Mouse (Mus musculus): ENCODE measurements at regions not wholly inside any gene's neighbourhood (a gene's known extent, or its start where the extent isn't known, plus 50 kb on each side); places are given as distances from the start of the nearest gene placed in this dataset.

DNA sequence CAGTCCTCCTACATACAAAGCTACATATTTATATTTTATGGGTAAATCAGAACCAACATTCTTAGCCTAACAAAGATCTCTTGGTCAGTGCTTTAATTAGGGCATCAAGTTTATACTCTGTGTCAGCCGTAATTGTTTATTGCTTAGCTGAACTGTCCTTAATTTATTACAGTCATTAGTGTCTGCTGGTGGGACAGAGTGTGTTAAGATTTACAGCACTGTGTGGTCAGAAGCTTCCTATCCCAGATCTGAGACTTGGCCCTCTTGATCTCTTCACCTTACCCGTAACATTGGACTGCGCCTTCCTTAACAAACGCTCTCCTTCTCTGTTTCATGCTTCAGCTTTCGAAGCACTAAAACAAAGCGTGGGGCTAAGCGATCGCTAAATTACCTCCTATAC, 75.9 kb downstream of the Ccdc54 start:
- no peak overlapping the region for H3K9ac ChIP-seq (ENCODE audit: low read depth, low read length)
- 24% methylated on average over 8 of the region's 8 CpGs for WGBS
- ATAC-seq (ENCODE audit: low FRiP score, low TSS enrichment), result peak; percentile 78; the same call in 1 of the 2 replicates
- H3K27me3 ChIP-seq (ENCODE audit: control insufficient read depth, insufficient read depth, low read length), result no peaks in the 10 kb centered on the region
- H3K4me3 ChIP-seq (ENCODE audit: low read length), result no peak overlapping the region
- H3K27ac ChIP-seq (ENCODE audit: low read depth, low read length), result no peak overlapping the region
- H3K9me3 ChIP-seq (ENCODE audit: control insufficient read depth, low read length), result no peaks in the 10 kb centered on the region
- no peaks in the 10 kb centered on the region for H3K36me3 ChIP-seq (ENCODE audit: control insufficient read depth, insufficient read depth, low read length)
- peaks cover 8% of the 10 kb centered on the region; the same call in 1 of the 2 replicates for H3K4me1 ChIP-seq (ENCODE audit: control insufficient read depth, insufficient read depth, low read length)
- H3K4me2 ChIP-seq (replicated peaks; ENCODE audit: low read depth, low read length), result no peak overlapping the region

DNA sequence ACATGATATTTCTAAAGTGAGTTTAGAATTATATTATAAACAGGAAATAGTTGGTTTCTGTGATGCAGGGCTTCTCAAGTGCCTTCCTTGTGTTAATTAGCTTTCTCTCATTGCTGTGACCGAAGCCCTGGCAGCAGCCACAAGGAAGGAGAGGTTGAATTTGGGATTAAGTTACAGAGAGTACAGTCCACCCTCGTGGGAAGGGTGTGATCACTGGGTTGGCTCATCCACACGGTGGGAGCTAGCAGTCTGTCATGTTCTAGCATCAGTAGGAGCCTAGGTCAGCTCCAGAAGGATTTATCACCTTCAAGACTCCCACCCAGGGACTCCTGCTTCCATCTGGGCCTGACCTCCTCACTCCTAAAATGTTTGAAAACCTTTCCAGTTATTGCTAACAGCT, 78.9 kb downstream of the Ccdc54 start:
- no peak overlapping the region for H3K9ac ChIP-seq (ENCODE audit: low read depth, low read length)
- 14% methylated on average over 3 of the region's 3 CpGs for WGBS
- H3K27ac ChIP-seq (ENCODE audit: low read depth, low read length), result no peak overlapping the region
- no peaks in the 10 kb centered on the region for H3K36me3 ChIP-seq (ENCODE audit: control insufficient read depth, insufficient read depth, low read length)
- H3K4me3 ChIP-seq (ENCODE audit: low read length), result no peak overlapping the region
- no peaks in the 10 kb centered on the region for H3K9me3 ChIP-seq (ENCODE audit: control insufficient read depth, low read length)
- peak; percentile 85 for ATAC-seq (ENCODE audit: low FRiP score, low TSS enrichment)
- 0 out of 2 replicates have a peak, but pooled peaks cover 3% of the 10 kb centered on the region for H3K4me1 ChIP-seq (ENCODE audit: control insufficient read depth, insufficient read depth, low read length)
- no peaks in the 10 kb centered on the region for H3K27me3 ChIP-seq (ENCODE audit: control insufficient read depth, insufficient read depth, low read length)
- no peak overlapping the region for H3K4me2 ChIP-seq (replicated peaks; ENCODE audit: low read depth, low read length)

DNA sequence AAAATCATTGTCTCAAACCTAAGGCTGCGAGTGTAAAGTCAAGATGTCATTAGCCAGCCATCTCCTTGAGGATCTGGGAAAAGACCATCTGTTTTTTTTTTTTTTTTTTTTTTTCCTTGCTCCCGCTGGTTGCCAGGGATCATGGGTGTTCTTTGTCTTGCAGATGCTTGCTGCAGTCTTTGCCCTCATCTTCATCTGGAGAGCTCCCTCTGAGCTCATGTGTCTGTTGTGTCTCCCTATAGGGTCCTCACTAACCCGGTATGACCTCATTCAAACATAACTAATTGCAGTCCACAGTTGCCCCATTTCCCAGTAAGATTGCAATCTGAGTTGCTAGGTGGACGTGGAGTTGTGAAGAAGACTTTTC, 77.3 kb upstream of the Bbx start:
- H3K9ac ChIP-seq (ENCODE audit: low read depth, low read length), result no peak overlapping the region
- H3K27me3 ChIP-seq (ENCODE audit: control insufficient read depth, insufficient read depth, low read length), result no peaks in the 10 kb centered on the region
- WGBS, result 54% methylated on average over 4 of the region's 4 CpGs
- H3K4me2 ChIP-seq (replicated peaks; ENCODE audit: low read depth, low read length), result no peak overlapping the region
- no peak for ATAC-seq (ENCODE audit: low FRiP score, low TSS enrichment)
- no peak overlapping the region for H3K4me3 ChIP-seq (ENCODE audit: low read length)
- H3K36me3 ChIP-seq (ENCODE audit: control insufficient read depth, insufficient read depth, low read length), result no peaks in the 10 kb centered on the region
- H3K9me3 ChIP-seq (ENCODE audit: control insufficient read depth, low read length), result no peaks in the 10 kb centered on the region
- 0 out of 2 replicates have a peak, but pooled peaks cover 3% of the 10 kb centered on the region for H3K4me1 ChIP-seq (ENCODE audit: control insufficient read depth, insufficient read depth, low read length)
- no peak overlapping the region for H3K27ac ChIP-seq (ENCODE audit: low read depth, low read length)

DNA sequence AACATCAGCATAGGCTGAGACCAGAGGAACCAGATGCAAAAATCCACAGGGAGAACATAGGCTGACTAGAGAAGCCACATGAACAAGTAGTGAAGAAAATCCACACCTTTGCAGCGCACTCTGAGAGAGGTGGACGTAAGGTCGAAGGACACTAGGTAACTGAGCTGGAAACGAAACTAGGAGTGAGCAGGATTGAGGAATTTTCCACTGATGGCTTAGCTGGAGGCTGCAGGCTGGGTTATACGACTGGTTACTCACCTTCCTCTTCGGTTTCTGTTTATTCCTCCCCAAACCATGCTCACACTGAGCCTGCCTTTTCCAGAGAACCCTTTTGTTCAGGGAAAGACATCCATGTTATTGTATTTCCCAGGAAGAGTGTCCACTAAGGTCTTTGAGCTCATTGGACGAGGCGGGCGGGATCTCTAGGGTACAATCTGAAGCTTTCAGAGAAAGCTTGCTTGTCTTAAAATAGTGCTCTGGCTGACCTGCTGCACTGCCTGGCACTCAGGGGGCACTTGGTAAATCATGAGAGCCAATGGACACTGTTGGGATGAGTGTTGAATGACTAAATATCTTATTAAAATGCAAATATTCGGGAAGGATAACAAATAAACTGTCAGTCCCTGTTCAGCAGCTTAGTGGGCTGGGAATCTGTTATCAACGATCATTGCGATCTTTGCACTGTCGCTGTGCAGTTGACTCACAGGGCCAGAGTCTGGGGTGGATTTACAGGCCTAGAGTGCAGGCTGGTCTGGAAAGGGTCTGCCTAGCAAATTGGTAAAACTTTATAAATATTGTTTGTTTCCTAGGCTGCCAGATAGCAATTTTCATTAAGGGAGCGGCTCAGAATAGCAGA, 76.7 kb upstream of the Bbx start:
- WGBS, result 78% methylated on average over 14 of the region's 14 CpGs
- ATAC-seq (ENCODE audit: low FRiP score, low TSS enrichment), result no peak

DNA sequence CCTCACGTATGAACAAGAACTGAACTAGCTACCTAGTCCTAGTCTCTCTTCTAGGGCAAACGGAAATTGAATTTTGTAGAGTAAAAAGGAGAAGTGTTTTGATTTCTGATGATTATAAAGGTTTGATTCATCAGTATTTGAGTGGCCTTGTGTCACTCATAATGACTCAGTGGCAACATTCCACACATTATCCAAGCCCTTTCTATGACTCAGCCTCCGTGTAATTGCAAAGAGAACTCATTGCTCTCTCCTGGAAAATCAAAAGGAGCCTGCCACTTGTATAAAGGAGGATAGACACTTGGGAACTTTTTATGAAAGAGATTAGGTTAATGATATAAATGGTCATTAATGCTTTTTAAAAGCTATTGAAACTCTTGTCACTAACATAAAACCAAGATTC, 72.4 kb upstream of the Bbx start:
- Histone ChIP-seq H3K27ac (ENCODE audit: low read depth, low read length) (no peak overlapping the region), H3K4me3 (ENCODE audit: low read length) (no peak overlapping the region), H3K36me3 (ENCODE audit: control insufficient read depth, insufficient read depth, low read length) (no peaks in the 10 kb centered on the region), H3K4me1 (ENCODE audit: control insufficient read depth, insufficient read depth, low read length) (no peaks in the 10 kb centered on the region), H3K27me3 (ENCODE audit: control insufficient read depth, insufficient read depth, low read length) (no peaks in the 10 kb centered on the region), H3K9me3 (ENCODE audit: control insufficient read depth, low read length) (no peaks in the 10 kb centered on the region), H3K4me2 (replicated peaks; ENCODE audit: low read depth, low read length) (no peak overlapping the region), H3K9ac (ENCODE audit: low read depth, low read length) (no peak overlapping the region)
- 83% methylated on average over 3 of the region's 3 CpGs for WGBS
- ATAC-seq (ENCODE audit: low FRiP score, low TSS enrichment), result no peak

More for the DNA sequence above, 76.7 kb upstream of the Bbx start:
- H3K4me3 ChIP-seq (ENCODE audit: low read length), result no peak overlapping the region
- H3K4me1 ChIP-seq (ENCODE audit: control insufficient read depth, insufficient read depth, low read length), result 0 out of 2 replicates have a peak, but pooled peaks cover 3% of the 10 kb centered on the region
- H3K27me3 ChIP-seq (ENCODE audit: control insufficient read depth, insufficient read depth, low read length), result no peaks in the 10 kb centered on the region
- no peaks in the 10 kb centered on the region for H3K36me3 ChIP-seq (ENCODE audit: control insufficient read depth, insufficient read depth, low read length)
- no peaks in the 10 kb centered on the region for H3K9me3 ChIP-seq (ENCODE audit: control insufficient read depth, low read length)
- no peak overlapping the region for H3K27ac ChIP-seq (ENCODE audit: low read depth, low read length)
- H3K4me2 ChIP-seq (replicated peaks; ENCODE audit: low read depth, low read length), result no peak overlapping the region
- H3K9ac ChIP-seq (ENCODE audit: low read depth, low read length), result no peak overlapping the region

DNA sequence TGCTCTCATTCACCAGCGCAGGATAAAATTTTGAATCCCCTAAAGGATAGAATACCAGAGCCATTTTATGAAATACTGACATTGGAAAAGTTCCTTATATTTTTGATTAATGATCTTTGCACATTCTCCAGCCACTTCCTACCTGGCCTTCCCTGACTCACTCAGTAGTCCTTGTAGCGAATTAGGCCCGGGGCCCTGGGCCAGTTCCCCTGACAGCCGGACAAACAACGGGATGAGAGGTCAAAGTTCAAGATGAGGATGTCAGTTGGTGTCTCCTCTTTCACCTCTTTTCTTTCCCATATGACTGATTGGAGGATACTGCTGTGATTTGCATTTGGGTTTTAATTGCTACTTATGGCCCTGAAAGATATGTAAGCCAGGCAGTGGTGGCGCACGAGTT, 66.7 kb upstream of the Bbx start:
- no peaks in the 10 kb centered on the region for H3K4me1 ChIP-seq (ENCODE audit: control insufficient read depth, insufficient read depth, low read length)
- no peaks in the 10 kb centered on the region for H3K27me3 ChIP-seq (ENCODE audit: control insufficient read depth, insufficient read depth, low read length)
- no peak overlapping the region for H3K4me2 ChIP-seq (replicated peaks; ENCODE audit: low read depth, low read length)
- no peak overlapping the region for H3K9ac ChIP-seq (ENCODE audit: low read depth, low read length)
- H3K36me3 ChIP-seq (ENCODE audit: control insufficient read depth, insufficient read depth, low read length), result no peaks in the 10 kb centered on the region
- no peaks in the 10 kb centered on the region for H3K9me3 ChIP-seq (ENCODE audit: control insufficient read depth, low read length)
- H3K4me3 ChIP-seq (ENCODE audit: low read length), result no peak overlapping the region
- ATAC-seq (ENCODE audit: low FRiP score, low TSS enrichment), result no peak
- 65% methylated on average over 7 of the region's 7 CpGs for WGBS
- H3K27ac ChIP-seq (ENCODE audit: low read depth, low read length), result no peak overlapping the region

DNA sequence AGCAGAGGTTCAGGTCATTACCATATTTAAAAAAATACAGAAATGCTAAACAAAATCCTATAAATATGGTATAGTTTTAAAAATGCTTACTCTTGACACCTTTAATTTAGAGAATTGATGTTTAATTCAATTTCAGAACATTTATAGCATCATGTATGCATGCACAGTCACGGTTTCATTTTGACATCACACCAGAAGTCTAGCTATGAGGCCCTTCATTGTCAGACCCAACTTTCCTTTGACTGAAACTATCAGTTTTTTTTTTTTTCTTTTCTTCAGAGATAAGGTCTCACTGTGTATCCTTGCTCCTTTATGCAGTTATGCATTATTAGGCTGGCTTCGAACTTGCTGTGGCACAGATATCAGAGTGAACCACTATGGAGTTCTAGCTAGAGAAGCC, 61.5 kb upstream of the Bbx start:
- no peaks in the 10 kb centered on the region for H3K36me3 ChIP-seq (ENCODE audit: control insufficient read depth, insufficient read depth, low read length)
- WGBS, result 92% methylated on average over 2 of the region's 2 CpGs
- H3K27ac ChIP-seq (ENCODE audit: low read depth, low read length), result no peak overlapping the region
- no peaks in the 10 kb centered on the region for H3K27me3 ChIP-seq (ENCODE audit: control insufficient read depth, insufficient read depth, low read length)
- H3K9me3 ChIP-seq (ENCODE audit: control insufficient read depth, low read length), result no peaks in the 10 kb centered on the region
- no peak for ATAC-seq (ENCODE audit: low FRiP score, low TSS enrichment)
- H3K9ac ChIP-seq (ENCODE audit: low read depth, low read length), result no peak overlapping the region
- no peaks in the 10 kb centered on the region for H3K4me1 ChIP-seq (ENCODE audit: control insufficient read depth, insufficient read depth, low read length)
- H3K4me2 ChIP-seq (replicated peaks; ENCODE audit: low read depth, low read length), result no peak overlapping the region
- H3K4me3 ChIP-seq (ENCODE audit: low read length), result no peak overlapping the region

DNA sequence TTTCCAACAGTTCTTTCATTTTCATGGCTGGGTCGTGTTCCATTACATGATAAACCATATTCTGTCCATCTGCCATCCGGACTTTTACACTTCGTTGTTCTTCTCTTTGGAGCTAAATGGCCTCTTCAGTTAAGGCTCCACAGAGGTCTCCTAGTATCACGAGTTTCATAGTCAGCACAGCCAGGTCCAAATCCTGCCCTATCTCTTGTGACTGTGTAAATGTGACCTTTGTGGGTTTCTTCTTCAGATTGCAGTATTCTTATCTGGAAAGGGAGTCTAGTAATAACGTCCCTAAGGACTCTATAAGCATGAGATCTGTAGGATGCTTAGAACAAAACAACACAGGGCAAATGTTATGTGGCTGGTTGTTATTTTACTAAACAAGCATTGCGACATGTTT, 57.1 kb upstream of the Bbx start:
- no peak overlapping the region for H3K4me3 ChIP-seq (ENCODE audit: low read length)
- no peak for ATAC-seq (ENCODE audit: low FRiP score, low TSS enrichment)
- H3K9me3 ChIP-seq (ENCODE audit: control insufficient read depth, low read length), result no peaks in the 10 kb centered on the region
- WGBS, result 78% methylated on average over 6 of the region's 6 CpGs
- H3K27me3 ChIP-seq (ENCODE audit: control insufficient read depth, insufficient read depth, low read length), result no peaks in the 10 kb centered on the region
- H3K27ac ChIP-seq (ENCODE audit: low read depth, low read length), result no peak overlapping the region
- H3K36me3 ChIP-seq (ENCODE audit: control insufficient read depth, insufficient read depth, low read length), result no peaks in the 10 kb centered on the region
- H3K4me1 ChIP-seq (ENCODE audit: control insufficient read depth, insufficient read depth, low read length), result no peaks in the 10 kb centered on the region
- H3K4me2 ChIP-seq (replicated peaks; ENCODE audit: low read depth, low read length), result no peak overlapping the region
- H3K9ac ChIP-seq (ENCODE audit: low read depth, low read length), result no peak overlapping the region

DNA sequence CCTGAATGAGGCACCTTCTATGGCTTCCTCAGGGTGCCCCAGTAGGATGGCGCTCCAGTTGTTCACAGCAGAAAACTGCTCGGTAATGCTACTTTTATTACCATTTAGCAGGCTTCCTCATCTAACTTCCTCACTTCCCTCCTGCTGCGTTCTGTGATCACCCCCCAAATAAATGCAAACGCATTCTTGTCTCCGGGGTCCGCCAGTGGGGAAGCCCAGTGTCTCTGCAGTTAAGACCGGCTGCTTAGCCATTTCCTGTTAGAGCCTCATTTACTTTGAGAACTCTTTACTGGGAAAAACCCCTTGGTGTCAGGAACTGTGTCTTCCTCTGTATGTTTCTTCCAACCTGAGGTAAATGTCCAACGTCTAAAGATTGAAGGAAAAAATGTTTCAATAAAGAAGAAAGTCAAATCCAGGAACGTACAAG, 50.2 kb upstream of the Bbx start:
- Histone ChIP-seq H3K4me2 (replicated peaks; ENCODE audit: low read depth, low read length) (peak overlapping the region; percentile 20), H3K9ac (ENCODE audit: low read depth, low read length) (no peak overlapping the region), H3K4me1 (ENCODE audit: control insufficient read depth, insufficient read depth, low read length) (no peaks in the 10 kb centered on the region), H3K4me3 (ENCODE audit: low read length) (no peak overlapping the region), H3K36me3 (ENCODE audit: control insufficient read depth, insufficient read depth, low read length) (no peaks in the 10 kb centered on the region), H3K27ac (ENCODE audit: low read depth, low read length) (no peak overlapping the region), H3K27me3 (ENCODE audit: control insufficient read depth, insufficient read depth, low read length) (no peaks in the 10 kb centered on the region), H3K9me3 (ENCODE audit: control insufficient read depth, low read length) (no peaks in the 10 kb centered on the region)
- no peak for ATAC-seq (ENCODE audit: low FRiP score, low TSS enrichment)
- WGBS, result 18% methylated on average over 9 of the region's 9 CpGs

All from kidney, embryonic 14.5 days (tissue).